Mouse (Mus musculus) megakaryocyte progenitor cell, adult 5-6 weeks (primary cell): ENCODE data around the gene Arhgef10l. TPM values are rescaled to one million over a fixed set of nuclear protein-coding genes. Genes with fewer than 3 reads are reported as not detected.

Source experiments
- ATAC-seq: replicated peaks from 2 replicates; pipeline ENCODE4 v1.8.0; 2016; ENCODE audit warnings: mild to moderate bottlenecking, moderate TSS enrichment, inconsistent platforms; ENCODE audit not compliant: poor library complexity
- total RNA-seq, 2 experiments: library from RNA; stranded (forward) in 1 of 2; stranded (reverse) in 1 of 2; fragments of 157-497, 149-512 nt in 1 of 2; fragments of 200-1000 nt in 1 of 2; gene quantifications; 2 replicates each; pipeline versions ENCODE4 v1.2.3 to v1.2.4; 2015 to 2017

The Arhgef10l gene
- total RNA-seq, 2 experiments from 2014 or later: 1.1 to 8.5 TPM

DNA sequence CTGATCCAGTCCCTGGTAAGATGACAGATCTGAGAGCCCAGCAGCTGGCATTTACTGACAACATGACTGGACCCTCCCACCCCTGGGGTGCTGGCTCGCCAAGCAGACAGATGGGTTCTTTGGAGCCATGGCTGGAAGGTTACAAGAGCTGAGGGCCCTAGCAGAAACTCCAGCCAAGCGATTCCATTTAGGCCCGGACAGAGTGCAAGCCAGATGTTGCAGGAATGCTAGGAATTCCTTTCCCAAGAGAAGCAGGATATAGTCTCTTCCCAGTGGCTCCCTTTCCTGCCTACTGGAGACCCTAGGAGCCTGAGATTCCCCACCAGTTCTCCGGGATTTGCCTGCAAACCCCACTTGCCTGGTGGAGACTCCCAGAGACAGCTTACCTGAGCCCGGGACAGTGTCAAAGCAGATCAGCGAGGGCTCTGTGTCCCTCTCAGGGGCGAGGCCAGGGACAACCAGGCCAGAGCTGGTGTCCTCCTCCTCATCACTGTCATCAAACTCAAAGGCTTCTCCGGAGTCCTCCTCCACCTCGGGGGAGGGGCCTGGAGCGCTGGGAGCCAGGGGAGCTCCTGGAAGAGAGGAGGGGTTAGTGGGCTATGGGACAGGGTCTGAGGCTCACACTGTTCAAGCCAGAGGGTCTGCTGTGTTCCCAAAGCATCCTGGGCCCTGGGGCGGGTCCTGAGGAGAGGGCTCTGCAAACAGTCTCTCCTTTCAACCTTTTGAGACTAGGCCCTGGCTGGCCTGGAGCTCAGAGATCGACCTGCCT, 54.8 kb downstream of the Arhgef10l start:
- no peak for ATAC-seq

DNA sequence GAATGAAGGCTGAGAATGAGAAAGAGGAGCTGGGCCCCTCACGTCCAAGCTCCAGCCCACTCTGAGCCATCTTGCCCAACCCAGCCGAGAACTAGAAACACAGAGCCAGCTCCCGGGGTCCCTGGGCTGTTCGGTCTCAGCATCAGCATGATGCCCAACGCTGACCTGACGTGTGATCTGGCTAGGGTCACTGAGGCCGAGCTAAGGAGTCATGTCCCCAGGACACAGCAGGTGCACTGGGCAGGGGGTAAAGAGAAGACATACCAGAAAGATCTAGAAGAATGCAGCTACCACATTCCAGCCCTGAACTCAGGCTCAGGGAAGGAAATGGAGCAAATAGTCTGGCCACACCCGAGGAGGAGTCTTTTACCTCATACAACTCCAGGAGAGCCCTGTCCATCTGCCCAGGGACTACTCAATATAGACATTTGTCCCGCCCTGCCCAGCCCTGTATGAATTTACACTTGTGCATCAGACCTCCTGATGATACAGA, 57.5 kb downstream of the Arhgef10l start:
- no peak for ATAC-seq

DNA sequence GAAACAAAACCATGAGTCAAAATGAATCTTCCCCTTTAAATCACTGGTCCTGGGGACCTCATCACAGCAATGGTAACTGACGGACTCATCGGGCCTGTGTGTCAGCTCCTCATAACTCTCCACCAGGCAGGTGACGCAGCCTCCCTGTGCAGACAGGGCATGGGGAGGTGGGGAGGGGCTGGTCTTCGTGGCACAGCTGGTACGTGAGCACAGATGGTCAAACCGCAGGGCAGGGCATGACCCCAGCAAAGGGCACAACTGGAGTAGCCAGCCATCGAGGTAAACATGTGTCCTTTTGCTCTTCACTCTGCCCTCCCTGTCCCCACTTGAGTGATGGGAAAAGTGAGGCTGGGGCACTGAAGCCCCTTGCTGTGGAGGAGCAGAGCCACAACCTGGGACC, 59.0 kb downstream of the Arhgef10l start:
- ATAC-seq: no peak

DNA sequence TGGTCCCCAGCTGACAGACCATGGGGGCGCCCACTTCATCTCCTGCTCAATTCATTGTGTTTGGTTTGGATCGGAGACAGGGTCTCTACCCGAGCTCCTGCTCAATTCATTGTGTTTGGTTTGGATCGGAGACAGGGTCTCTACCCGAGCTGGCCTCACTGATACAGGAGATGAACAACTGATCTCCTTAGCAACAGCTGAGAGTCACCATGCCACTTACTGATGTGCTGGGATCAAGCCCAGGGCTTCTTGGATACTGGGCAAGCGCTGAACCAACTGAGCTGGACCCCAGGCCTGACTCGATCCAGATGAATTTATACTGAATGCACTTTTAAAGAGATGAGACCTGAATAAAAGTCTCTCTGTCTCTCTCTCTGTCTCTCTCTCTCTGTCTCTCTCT, 59.6 kb downstream of the Arhgef10l start:
- no peak for ATAC-seq

DNA sequence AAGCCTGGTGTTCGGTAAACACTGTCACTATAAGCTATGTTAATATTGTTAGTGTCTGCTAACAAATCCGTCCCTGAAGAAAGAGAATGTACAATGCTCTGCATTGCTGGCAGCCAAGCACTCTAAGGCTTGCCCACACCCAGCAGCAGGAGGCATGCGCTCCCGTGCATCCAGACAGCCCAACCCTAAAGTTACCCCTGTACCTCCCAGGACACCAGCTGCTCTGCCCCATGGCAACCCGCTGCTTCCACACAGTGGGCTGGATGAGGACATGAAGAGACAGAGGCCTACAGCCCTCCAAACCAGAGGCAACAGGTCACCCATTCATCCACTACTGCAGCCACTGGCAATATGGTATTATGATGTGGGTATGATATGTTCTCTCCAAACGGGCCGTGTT, 60.0 kb downstream of the Arhgef10l start:
- no peak for ATAC-seq

DNA sequence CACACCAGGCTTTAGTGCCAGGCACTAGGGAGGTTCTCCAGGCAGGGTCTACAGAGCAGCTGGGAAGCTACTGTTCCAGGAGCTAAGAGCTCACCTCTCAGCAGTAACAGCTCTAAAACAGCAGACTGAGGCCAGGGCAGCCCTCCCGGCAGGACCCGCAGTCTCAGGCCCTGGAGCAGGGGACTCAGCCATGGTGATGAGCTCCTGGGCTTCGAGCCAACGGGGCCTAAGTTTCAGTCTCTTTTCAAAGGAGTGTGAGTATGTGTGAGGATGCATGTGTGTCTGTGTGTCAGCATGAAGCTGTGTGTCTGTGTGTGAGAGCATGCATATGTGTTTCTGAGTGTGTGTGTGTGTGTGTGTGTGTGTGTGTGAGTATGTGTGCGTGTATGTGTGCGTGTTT, 60.6 kb downstream of the Arhgef10l start:
- ATAC-seq: no peak

DNA sequence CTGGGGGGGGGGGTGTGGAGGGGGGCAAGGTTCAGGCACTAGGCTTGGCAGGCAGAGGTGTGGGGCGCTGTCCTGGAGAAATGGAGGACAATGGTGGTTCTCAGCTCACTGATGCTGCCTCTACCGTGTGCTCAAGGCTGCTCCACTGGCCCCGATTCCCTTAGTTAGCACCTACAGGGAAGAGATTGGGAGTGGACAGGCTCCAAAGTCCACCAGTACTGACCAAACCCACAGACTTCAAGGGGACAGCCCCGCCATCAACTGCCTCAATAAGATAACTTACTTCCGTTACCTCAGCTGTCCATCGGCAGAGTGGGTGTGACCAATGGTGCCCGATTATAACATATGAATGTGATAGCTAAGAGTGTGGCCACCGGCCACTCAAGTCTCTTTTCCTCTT, 61.3 kb downstream of the Arhgef10l start:
- no peak for ATAC-seq

DNA sequence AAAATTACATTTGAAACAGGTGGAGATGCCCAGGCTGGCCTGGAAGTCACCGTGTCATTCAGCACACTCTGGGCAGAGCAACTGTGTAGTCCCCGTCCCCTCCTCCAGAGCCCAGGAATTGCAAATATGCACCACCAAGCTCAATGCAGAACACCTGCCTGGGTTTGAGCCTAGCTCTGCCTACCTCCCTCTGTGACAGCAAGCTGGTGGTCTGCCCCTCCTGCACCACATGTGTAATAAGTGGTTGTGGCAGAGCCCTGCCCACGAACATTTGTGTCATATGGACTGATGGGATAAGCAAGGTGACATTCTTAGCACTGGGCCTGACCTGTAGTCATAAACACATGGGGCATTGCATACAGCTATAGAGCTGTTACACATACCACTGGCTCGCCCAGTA, 63.8 kb downstream of the Arhgef10l start:
- ATAC-seq: no peak

DNA sequence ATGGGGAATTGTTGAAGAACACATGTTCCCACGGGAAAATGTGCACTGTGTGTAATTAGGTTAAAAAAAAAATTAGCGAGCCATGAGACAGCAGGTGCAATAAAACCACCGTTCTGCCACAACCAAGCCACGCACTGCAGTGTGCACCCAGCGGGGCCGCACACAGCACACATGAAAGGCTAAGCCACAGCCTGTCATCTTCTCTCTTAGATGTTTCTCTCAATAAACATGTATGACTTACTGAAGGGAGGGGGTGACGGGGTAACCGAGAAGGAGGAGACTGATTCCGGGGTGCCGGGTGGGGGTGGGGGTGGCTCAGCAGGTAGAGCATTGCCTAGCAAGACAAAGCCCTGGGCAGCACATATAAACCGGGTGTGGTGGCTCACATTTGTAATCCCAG, 64.7 kb downstream of the Arhgef10l start:
- no peak for ATAC-seq

DNA sequence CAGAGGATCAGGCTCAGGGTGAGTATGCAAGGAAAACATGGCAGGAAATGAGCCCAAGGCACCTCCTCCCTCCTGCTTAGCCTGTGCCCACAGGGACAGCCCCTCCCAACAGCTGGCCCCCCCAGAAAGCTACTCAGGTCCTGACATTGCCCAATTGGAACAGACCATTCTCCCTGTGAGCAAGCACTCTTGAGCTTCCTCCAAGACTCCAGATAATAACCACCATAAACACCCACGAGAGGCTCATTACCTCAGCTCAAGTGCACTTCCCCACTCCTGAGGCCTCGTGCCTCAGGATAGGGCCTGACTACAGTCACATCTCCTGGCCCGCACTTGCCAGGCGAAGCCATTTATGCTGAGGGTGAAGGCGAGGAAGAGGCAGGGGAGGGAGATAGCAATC, 67.0 kb downstream of the Arhgef10l start:
- peak; percentile 46; the same call in 1 of the 2 replicates for ATAC-seq

DNA sequence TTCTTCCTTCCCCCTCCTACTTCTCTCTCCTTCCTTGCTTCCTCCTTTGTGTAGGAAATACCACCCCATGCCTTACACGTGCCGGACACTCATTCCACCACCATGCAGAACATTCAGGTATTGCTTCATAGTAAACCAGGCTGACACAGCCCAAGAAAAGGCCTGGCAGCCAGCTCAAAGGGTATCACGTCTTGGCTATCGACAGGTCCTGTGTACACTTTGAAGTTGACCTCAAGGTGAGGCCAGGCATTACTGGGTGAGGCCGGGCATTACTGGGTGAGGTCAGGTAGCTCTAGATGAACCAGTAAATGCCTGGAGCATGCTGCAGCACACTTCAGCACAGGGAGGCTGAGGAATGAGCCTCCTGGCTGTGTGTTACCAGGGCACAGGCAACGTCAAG, 67.9 kb downstream of the Arhgef10l start:
- ATAC-seq: no peak

DNA sequence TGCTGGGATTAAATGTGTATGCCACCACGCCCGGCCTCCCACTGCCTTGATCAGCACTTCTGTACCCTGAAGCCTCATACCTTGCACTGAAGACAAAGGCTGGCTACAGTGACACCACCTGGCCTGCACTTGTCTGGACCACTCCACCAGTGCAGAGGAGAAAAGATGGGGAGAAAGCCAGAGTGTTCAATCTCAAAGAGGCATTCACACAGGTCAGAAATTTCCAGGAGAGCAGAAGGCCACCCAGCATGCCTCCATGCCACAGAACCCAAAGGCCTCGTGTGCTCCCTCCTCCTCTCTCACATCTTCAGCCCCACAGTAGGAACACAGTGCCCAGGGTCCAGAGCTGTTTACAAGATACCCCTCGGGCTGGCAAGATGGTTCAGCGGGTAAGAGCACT, 68.4 kb downstream of the Arhgef10l start:
- no peak for ATAC-seq

DNA sequence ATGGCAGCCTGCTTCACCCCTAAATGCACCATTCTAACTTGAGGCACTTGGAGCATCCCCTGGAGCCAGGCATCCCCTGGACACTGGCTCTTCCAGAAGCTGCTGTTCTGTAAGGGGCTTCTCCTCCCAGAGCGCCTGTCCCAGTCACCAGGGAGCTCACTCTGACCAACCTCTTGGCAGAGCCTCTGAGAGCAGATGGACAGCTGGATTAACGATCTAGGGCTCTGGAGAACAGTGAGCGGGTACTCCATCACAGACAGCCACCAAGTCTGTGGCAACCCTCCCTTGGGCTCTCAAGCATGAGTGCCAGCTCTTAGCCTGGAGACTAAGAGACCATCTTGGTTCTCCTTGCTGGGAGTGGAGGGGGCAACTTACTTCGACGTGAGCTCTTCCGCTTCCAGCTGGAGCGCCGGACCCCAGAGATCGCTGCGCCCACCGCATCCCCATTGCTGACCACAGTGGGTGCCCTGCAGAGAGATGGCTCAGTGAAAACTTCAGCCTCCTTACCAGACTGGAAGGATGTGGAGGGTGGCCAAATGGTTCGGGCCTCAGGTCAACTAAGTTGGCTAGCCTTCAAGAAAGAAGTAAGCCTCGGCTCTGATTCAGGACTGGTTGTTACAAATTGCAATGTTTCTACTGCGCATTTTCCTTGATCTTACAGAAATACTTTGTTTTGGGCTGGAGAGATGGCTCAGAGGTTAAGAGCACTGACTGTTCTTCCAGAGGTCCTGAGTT, 71.9 kb downstream of the Arhgef10l start:
- ATAC-seq: no peak

DNA sequence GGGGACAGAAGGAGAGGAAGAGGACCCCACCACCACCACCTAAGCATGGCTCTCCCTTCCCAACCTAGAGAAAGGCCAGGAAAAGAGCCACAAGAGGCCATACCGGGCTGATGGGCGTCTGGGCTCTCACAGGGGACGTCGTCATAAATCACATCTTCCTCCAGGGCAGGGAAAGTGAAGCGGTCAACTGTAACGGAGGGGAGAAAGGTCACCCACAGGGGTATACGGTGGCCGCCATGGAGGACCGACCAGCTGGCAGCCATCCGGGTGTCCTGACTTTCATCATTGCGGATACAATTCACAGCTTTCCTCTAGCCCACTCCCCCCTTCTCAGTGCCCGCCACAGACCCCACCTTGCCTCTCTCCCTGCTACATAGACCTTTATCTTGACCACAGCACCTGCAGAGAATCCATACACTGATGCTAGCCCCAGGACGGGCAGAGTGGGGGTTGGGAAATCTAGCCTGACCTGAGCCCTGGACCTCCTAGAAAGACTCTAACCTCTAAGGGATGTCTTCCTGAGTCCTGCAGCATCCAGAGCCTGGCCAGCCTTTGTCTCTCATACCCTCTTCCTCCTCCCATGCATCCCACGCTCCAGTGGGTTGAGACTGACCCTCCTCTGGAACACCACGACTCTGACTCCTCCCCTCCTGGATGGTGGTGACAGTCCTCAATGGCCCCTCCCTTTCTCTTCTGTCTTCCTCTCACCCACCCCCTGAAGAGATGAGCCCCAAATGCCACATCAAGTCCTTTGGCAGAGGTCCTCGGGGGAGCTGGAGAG, 72.6 kb downstream of the Arhgef10l start:
- no peak for ATAC-seq

DNA sequence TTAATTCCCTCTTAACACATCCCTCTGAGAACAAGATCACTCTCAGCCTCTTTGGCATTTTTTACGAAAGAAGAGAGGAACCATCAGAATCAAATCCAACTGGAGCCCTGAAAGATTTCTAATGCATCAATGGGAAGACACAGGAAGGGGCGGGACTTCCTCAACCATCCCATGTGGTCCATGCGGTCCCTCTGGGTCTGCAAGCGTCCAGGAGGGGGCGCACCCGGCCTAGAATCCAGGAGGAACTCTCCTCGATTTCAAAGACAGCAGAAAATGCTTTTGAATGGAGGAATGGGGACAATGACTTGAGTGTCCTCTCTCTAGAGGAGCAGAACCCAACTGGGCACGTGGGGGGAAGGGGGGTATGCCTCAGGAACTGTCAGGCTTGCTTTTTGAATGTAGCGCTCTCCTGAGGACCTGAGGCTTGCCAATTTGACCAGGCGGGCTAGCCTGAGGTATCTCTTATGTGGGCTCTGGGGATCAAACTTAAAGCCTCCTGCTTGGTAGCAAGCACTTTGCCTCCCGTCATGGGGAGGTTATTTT, 73.5 kb downstream of the Arhgef10l start:
- ATAC-seq: peak; percentile 97

DNA sequence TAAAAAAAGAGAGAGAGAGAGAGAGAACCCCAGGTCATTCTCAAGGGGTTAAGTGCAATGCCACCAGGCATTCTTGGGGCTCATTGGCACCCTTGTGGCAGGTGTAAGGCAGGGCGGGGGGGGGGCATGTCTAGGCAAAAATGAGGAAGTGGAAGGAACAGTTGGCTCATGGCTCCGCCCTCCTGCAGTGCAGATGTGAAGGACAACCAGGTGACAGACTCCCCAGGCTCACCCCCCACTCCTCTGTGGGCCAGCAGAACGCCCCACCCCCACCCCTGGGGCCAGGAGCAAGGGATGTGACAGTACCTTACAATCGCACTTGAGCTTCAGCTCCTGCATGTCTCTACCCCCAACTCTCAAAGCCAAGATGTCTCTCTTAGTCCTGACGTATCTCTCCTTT, 79.3 kb downstream of the Arhgef10l start:
- peak; percentile 45 for ATAC-seq

DNA sequence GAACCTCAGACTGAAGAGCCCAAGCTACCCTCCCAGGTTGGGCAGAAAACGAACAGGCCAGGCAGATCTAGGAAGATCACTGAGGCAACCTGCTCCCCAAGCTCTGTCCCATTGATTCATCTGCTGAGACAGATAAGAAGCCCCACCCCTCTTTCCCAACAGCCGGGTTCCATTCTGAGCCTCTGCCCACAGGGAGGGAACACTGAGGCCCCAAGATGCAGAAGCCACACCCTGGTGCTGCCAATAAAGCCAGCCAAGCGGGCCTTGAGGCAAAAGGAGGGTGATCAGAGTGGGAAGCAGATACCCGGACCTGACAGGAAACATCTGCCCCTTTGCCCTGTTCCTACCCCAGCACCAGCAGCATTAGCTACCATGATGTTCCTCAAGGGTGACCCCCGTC, 81.6 kb downstream of the Arhgef10l start:
- peak; percentile 68 for ATAC-seq

DNA sequence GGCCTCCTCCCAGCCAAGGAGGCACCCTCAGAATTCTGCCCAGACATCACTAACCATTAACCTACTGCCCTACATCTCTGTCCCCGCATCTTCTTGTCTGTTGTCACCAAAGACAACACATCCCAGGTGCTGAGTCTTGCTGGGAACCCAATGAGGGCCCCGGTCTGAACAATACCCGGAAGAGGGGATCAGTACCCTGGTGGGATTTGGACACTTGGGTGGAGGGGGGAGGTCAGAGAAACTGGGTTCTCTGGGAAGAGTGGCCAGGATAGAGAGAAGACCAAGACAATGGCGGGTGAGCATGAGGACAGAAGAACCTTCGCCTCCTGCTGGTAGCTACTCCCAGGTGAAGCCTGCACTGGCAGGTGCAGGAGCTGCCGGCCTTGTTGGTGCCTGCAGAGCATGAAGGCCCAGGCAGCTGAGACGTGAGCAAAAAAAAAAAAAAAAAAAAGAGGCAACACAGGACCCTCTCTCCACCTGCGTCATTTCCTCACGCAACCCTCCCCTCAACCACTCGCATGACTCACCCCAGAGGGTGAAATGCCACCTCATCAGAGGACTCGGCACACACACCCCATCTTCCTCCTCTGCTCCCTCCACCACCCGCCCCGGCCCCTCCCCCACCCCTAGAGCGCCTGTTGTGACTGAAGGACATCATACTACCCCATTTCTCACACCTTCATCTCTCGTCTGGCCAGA, 83.3 kb downstream of the Arhgef10l start:
- peak; percentile 54 for ATAC-seq

DNA sequence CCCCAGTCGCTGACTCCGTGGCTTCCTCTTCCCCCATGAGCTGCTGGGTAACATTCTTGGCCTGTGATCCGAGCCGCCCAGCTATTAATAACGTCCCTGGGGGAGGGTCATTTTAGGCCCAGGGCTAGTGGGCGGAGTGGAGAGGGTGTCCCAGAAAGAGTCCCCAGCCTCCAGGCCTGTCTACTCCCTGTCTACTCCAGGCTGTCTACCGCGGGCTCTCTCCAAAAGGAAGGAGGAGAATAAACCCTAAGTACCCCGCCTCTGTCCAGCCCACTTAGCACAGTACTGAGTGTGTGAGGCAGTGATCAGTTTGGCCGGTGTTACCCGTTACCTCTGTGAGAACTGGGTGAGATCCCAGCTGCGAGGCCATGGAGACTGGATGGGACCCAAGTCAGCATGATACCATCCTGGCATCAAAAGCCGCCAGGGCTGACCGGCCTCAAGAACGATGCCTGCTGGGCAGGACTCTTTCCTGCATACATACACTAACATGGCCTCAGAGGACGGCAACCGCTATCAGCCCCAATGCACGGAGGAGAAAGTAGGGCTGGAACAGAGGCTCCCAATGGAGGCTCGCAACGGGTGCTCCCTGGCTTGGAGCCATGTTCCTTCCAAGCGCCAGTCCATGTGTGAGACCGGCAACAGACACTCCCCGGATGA, 84.0 kb downstream of the Arhgef10l start:
- peak; percentile 9 for ATAC-seq

DNA sequence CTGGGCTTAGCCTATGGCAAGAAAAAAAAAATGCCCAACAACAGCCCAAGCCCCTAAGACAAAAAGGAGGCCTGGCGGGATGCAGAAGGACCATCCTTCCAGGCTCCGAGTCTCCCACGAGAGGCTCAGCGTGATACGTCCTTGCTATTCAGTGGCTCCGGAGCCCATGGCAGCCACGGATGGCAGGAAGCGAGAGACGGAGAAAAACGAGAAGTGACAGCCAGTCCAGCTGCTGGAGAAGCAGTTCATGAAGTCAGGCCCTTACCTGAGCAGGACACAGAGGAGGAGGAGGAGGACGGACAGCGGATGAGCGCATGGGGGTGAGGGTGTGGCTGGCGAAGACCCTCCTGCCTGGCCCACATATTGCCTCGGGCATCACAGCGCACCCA, 84.5 kb downstream of the Arhgef10l start:
- peak; percentile 28 for ATAC-seq
